Mouse (Mus musculus) embryonic fibroblast, embryonic 13.5 days (primary cell): Measurements from ENCODE around the gene Tenm4.

Experiments
- CTCF ChIP-seq: IDR thresholded peaks from 2 replicates; pipeline ENCODE4 v1.5.1; 2011; ENCODE audit warnings: mild to moderate bottlenecking, control low read depth, low read length, moderate library complexity, borderline replicate concordance; ENCODE audit not compliant: insufficient read depth
- POLR2A ChIP-seq: IDR thresholded peaks from 2 replicates; pipeline ENCODE4 v1.6.1; 2011; ENCODE audit warnings: low read depth, mild to moderate bottlenecking, control low read depth, low read length, moderate library complexity

GRCm38 (mm10) chr7:96136497-96136961 lies 34.5 kb upstream of the Tenm4 start:
- TF ChIP-seq CTCF (no peak), POLR2A (no peak)
